Mouse (Mus musculus) G1E-ER4 (cell line): ENCODE data around the gene Fam187b. TPM values are rescaled to one million over a fixed set of nuclear protein-coding genes. Genes with fewer than 3 reads are reported as not detected.

Source experiments
- GATA1 ChIP-seq: IDR thresholded peaks from one replicate; pipeline ENCODE4 v1.8.0; 2012; ENCODE audit warnings: low read length, inconsistent platforms
- polyA plus RNA-seq: library from polyadenylated mRNA; stranded (reverse); fragments of >175 nt; gene quantifications from 2 replicates; pipeline ENCODE4 v1.2.3, GENCODE M21; 2012

Gene Fam187b
- polyA plus RNA-seq, 1 experiment: not detected

GRCm38 (mm10) chr7:30958109-30958865, 15.3 kb upstream of the Fam187b start:
- no peak for TF ChIP-seq GATA1

GRCm38 (mm10) chr7:30958866-30959487, 14.6 kb upstream of the Fam187b start:
- TF ChIP-seq GATA1: no peak

- TF ChIP-seq GATA1: no peak
These were observed 13.7 kb upstream of the Fam187b start for GRCm38 (mm10) chr7:30959786-30960349.

GRCm38 (mm10) chr7:30962862-30963261, 10.7 kb upstream of the Fam187b start:
- no peak for TF ChIP-seq GATA1

GRCm38 (mm10) chr7:30964366-30964765, 9.2 kb upstream of the Fam187b start:
- no peak for TF ChIP-seq GATA1

GRCm38 (mm10) chr7:30965677-30966076, 7.9 kb upstream of the Fam187b start:
- TF ChIP-seq GATA1: no peak

GRCm38 (mm10) chr7:30966657-30967056, 6.9 kb upstream of the Fam187b start:
- no peak for TF ChIP-seq GATA1

- TF ChIP-seq GATA1: no peak
These were observed 5.0 kb upstream of the Fam187b start for GRCm38 (mm10) chr7:30968611-30969010.

- TF ChIP-seq GATA1: no peak
These were observed 4.4 kb upstream of the Fam187b start for GRCm38 (mm10) chr7:30969174-30969573.

GRCm38 (mm10) chr7:30971901-30972300, 1.7 kb upstream of the Fam187b start:
- no peak for TF ChIP-seq GATA1

- TF ChIP-seq GATA1: no peak
These were observed 952 bp upstream of the Fam187b start for GRCm38 (mm10) chr7:30972426-30973250.

- no peak for TF ChIP-seq GATA1
These were observed 414 bp upstream of the Fam187b start, which contains the start of gene Lsr for GRCm38 (mm10) chr7:30973251-30973500. TSS of gene Lsr (minus strand) at chr7:30973464.

GRCm38 (mm10) chr7:30981703-30982102, 8.1 kb downstream of the Fam187b start:
- no peak for TF ChIP-seq GATA1

GRCm38 (mm10) chr7:30985357-30985756, 11.8 kb downstream of the Fam187b start:
- no peak for TF ChIP-seq GATA1

- no peak for TF ChIP-seq GATA1
These were observed 15.1 kb downstream of the Fam187b start for GRCm38 (mm10) chr7:30988519-30989162.

GRCm38 (mm10) chr7:30992148-30992547, 18.6 kb downstream of the Fam187b start:
- no peak for TF ChIP-seq GATA1
